Mouse (Mus musculus) stomach, postnatal 0 days (tissue): ENCODE results near the gene Nasp.

Experiments
- CTCF ChIP-seq: IDR thresholded peaks from 2 replicates; pipeline ENCODE4 v1.5.1; 2016; ENCODE audit warnings: antibody characterized with exemption, low read depth, mild to moderate bottlenecking, moderate library complexity
- EP300 ChIP-seq: optimal IDR thresholded peaks from 2 replicates; pipeline ENCODE3; 2016; ENCODE audit warnings: antibody characterized with exemption

DNA sequence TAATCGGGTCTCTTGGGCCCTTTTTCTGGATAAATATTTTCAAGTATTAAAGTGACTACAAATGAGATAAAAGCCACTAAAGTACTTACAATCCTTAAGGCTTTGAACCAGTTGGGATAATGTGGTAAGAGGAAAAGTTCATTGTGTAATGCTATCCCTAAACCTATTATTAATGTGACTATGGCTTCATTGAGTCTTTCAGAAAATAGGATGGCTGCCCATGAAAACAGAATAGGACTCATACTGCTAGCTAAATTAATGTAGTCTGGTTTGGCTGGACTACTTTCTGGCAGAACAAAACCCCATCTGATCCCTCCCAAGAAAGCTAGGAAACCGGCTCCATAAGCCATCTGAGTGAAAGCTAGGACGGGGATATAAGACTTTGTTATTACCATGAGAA is 74.7 kb downstream of the Nasp start:
- TF ChIP-seq CTCF, result no peak
- no peak for TF ChIP-seq EP300
